Mouse (Mus musculus) forebrain, embryonic 11.5 days (tissue): ENCODE data around the gene Tubgcp2. TPM values are rescaled to one million over a fixed set of nuclear protein-coding genes. Genes with fewer than 3 reads are reported as not detected.

ENCODE experiments used
- ATAC-seq: fragments of 200-750 bp; cut with Nextera tagmentation; replicated peaks from 2 replicates; pipeline ENCODE4 v1.8.0; 2017; ENCODE audit warnings: moderate TSS enrichment; ENCODE audit not compliant: low FRiP score
- DNase-seq: peaks from one replicate; pipeline ENCODE4 v3.0.0-alpha.2; 2017; ENCODE audit warnings: low spot score
- H3K27ac ChIP-seq: fragments of 300-500 bp; sonication (generic); 2 replicates; pipeline ENCODE4 v1.5.1; 2014; ENCODE audit warnings: low read depth, low read length
- H3K27me3 ChIP-seq: fragments of 300-500 bp; sonication (generic); 2 replicates; pipeline ENCODE4 v1.6.1; 2014; ENCODE audit warnings: mild to moderate bottlenecking, low read length, mixed read lengths; ENCODE audit not compliant: control insufficient read depth, insufficient read depth
- H3K36me3 ChIP-seq: fragments of 300-500 bp; sonication (generic); 2 replicates; pipeline ENCODE4 v1.6.1; 2014; ENCODE audit warnings: mild to moderate bottlenecking, low read length, moderate library complexity, mixed read lengths; ENCODE audit not compliant: control insufficient read depth, insufficient read depth
- H3K4me1 ChIP-seq: fragments of 300-500 bp; sonication (generic); replicated peaks from 2 replicates; pipeline ENCODE4 v1.6.1; 2014; ENCODE audit warnings: low read length, mixed read lengths; ENCODE audit not compliant: control insufficient read depth, insufficient read depth
- H3K4me2 ChIP-seq: fragments of 300-500 bp; sonication (generic); 2 replicates; pipeline ENCODE4 v1.6.1; 2014; ENCODE audit warnings: low read depth, mild to moderate bottlenecking, low read length, moderate library complexity, mixed read lengths; ENCODE audit not compliant: severe bottlenecking
- H3K4me3 ChIP-seq: fragments of 300-500 bp; sonication (generic); 2 replicates; pipeline ENCODE4 v1.5.1; 2014; ENCODE audit warnings: low read depth, low read length
- H3K9ac ChIP-seq: fragments of 300-500 bp; sonication (generic); 2 replicates; pipeline ENCODE4 v1.6.1; 2014; ENCODE audit warnings: low read length
- H3K9me3 ChIP-seq: fragments of 300-500 bp; sonication (generic); 2 replicates; pipeline ENCODE4 v1.6.1; 2016; ENCODE audit warnings: low read length, mixed read lengths; ENCODE audit not compliant: control insufficient read depth
- WGBS: fragments of 180-500 bp; shearing (Covaris S2); extraction: QIAGEN DNeasy Blood & Tissue Kit; methylation state at CpG from one replicate; pipeline ENCODE4 v1.1.7; 2014; 5-methylcytosine and 5-hydroxymethylcytosine counted together
- polyA plus RNA-seq: library from polyadenylated mRNA; unstranded; fragments of >200 nt; fragmentation: Nextera tagmentation; extraction: Ambion mirVana; gene quantifications from 2 replicates; pipeline ENCODE4 v1.2.1, GENCODE M21; 2014

The Tubgcp2 gene
- polyA plus RNA-seq, 1 experiment from 2014 or later: 75.6 TPM

GRCm38 (mm10) chr7:139956658-139957057, 79.8 kb downstream of the Tubgcp2 start:
- no peak overlapping the region for H3K9ac ChIP-seq
- H3K27me3 ChIP-seq: peaks cover 2% of the 10 kb centered on the region; the same call in 1 of the 2 replicates
- no peaks in the 10 kb centered on the region for H3K36me3 ChIP-seq
- DNase-seq: no peak
- no peak for ATAC-seq
- no peaks in the 10 kb centered on the region for H3K9me3 ChIP-seq
- no peak overlapping the region for H3K4me3 ChIP-seq
- WGBS: 83% methylated on average over 3 of the region's 3 CpGs
- 0 out of 2 replicates have a peak, but pooled peaks cover 2% of the 10 kb centered on the region for H3K4me1 ChIP-seq
- no peak overlapping the region for H3K4me2 ChIP-seq
- no peak overlapping the region for H3K27ac ChIP-seq

GRCm38 (mm10) chr7:139955505-139955904, 81.0 kb downstream of the Tubgcp2 start:
- H3K9me3 ChIP-seq: no peaks in the 10 kb centered on the region
- 78% methylated on average over 4 of the region's 4 CpGs for WGBS
- ATAC-seq (no peak), DNase-seq (no peak)
- no peak overlapping the region for H3K27ac ChIP-seq
- no peak overlapping the region for H3K4me2 ChIP-seq
- peaks cover 6% of the 10 kb centered on the region for H3K27me3 ChIP-seq
- H3K4me1 ChIP-seq: peaks cover 7% of the 10 kb centered on the region; the same call in 1 of the 2 replicates
- H3K36me3 ChIP-seq: no peaks in the 10 kb centered on the region
- H3K9ac ChIP-seq: no peak overlapping the region
- H3K4me3 ChIP-seq: no peak overlapping the region

GRCm38 (mm10) chr7:139951991-139952633, 84.4 kb downstream of the Tubgcp2 start:
- DNase-seq (no peak), ATAC-seq (no peak)
- WGBS: 53% methylated on average over 6 of the region's 6 CpGs
- H3K36me3 ChIP-seq: no peaks in the 10 kb centered on the region
- H3K9ac ChIP-seq: no peak overlapping the region
- no peaks in the 10 kb centered on the region for H3K9me3 ChIP-seq
- peaks cover 26% of the 10 kb centered on the region for H3K27me3 ChIP-seq
- no peak overlapping the region for H3K27ac ChIP-seq
- peaks cover 13% of the 10 kb centered on the region; the same call in 1 of the 2 replicates for H3K4me1 ChIP-seq
- no peak overlapping the region for H3K4me2 ChIP-seq
- no peak overlapping the region for H3K4me3 ChIP-seq

GRCm38 (mm10) chr7:139951079-139951478, 85.4 kb downstream of the Tubgcp2 start:
- no peak for ATAC-seq
- H3K4me1 ChIP-seq: peaks cover 13% of the 10 kb centered on the region; the same call in 1 of the 2 replicates
- DNase-seq: no peak
- H3K36me3 ChIP-seq: no peaks in the 10 kb centered on the region
- peak overlapping the region; percentile 35 for H3K4me3 ChIP-seq
- 7% methylated on average over 16 of the region's 16 CpGs for WGBS
- H3K9ac ChIP-seq: no peak overlapping the region
- H3K4me2 ChIP-seq: peak overlapping the region; percentile 73
- peaks cover 35% of the 10 kb centered on the region for H3K27me3 ChIP-seq
- no peak overlapping the region for H3K27ac ChIP-seq
- H3K9me3 ChIP-seq: no peaks in the 10 kb centered on the region

GRCm38 (mm10) chr7:139950283-139950971, 86.0 kb downstream of the Tubgcp2 start:
- Histone ChIP-seq H3K9me3 (no peaks in the 10 kb centered on the region), H3K36me3 (no peaks in the 10 kb centered on the region), H3K4me1 (peaks cover 13% of the 10 kb centered on the region; the same call in 1 of the 2 replicates), H3K9ac (peak overlapping the region; percentile 37; the same call in 1 of the 2 replicates), H3K4me3 (peak overlapping the region; percentile 35), H3K4me2 (peak overlapping the region; percentile 73), H3K27me3 (peaks cover 41% of the 10 kb centered on the region), H3K27ac (no peak overlapping the region)
- WGBS: under 1% methylated on average over 33 of the region's 33 CpGs
- ATAC-seq (peak; percentile 70), DNase-seq (peak; percentile 72)

GRCm38 (mm10) chr7:139949893-139950282, 86.6 kb downstream of the Tubgcp2 start:
- WGBS: under 1% methylated on average over 15 of the region's 15 CpGs
- no peak overlapping the region for H3K27ac ChIP-seq
- H3K9ac ChIP-seq: peak overlapping the region; percentile 37; the same call in 1 of the 2 replicates

GRCm38 (mm10) chr7:139946032-139946431, 90.4 kb downstream of the Tubgcp2 start:
- H3K4me1 ChIP-seq: peaks cover 15% of the 10 kb centered on the region
- no peaks in the 10 kb centered on the region for H3K36me3 ChIP-seq
- no peak overlapping the region for H3K9ac ChIP-seq
- peaks cover 73% of the 10 kb centered on the region for H3K27me3 ChIP-seq
- DNase-seq (no peak), ATAC-seq (no peak)
- WGBS: 13% methylated on average over 5 of the region's 5 CpGs
- no peak overlapping the region for H3K27ac ChIP-seq
- H3K9me3 ChIP-seq: no peaks in the 10 kb centered on the region
- H3K4me2 ChIP-seq: no peak overlapping the region
- H3K4me3 ChIP-seq: no peak overlapping the region

More at GRCm38 (mm10) chr7:139949893-139950282, 86.6 kb downstream of the Tubgcp2 start:
- H3K4me3 ChIP-seq: peak overlapping the region; percentile 35
- H3K9me3 ChIP-seq: no peaks in the 10 kb centered on the region
- DNase-seq (peak; percentile 73), ATAC-seq (peak; percentile 69)
- peaks cover 13% of the 10 kb centered on the region; the same call in 1 of the 2 replicates for H3K4me1 ChIP-seq
- H3K4me2 ChIP-seq: peak overlapping the region; percentile 73
- H3K27me3 ChIP-seq: peaks cover 46% of the 10 kb centered on the region
- no peaks in the 10 kb centered on the region for H3K36me3 ChIP-seq
